8 mouse cellular contexts compared by ENCODE assay signal in the genomic region with DNA sequence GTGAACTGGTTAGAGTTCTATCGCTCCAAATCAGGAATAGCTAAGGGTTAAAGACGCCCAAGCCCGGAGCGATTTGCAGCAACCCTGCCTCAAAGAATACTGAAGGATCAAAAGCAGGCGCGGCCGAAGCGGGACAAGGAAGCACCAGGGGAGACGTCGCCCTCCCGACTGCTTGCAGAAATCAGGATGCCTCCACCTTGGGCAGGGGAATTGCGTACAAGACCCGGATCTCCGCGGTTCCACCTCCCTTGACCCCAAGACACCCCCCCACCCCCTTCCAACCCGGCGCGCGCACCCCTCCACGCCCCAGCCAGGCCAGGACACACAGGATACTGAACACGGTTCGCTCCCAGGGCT. TPM values are rescaled to one million over a fixed set of nuclear protein-coding genes. Genes with fewer than 3 reads are reported as not detected.
DNase-seq lines count a peak whose midpoint lies in the region; ATAC-seq and TF ChIP-seq lines count a peak whose summit lies in the region.

No protein-coding gene starts in this region.

- H3K36me3 ChIP-seq in heart, postnatal 0 days (replicated peaks; ENCODE audit: control insufficient read depth, insufficient read depth, low read length), result no peaks in the 10 kb centered on the region
- H3K36me3 ChIP-seq in ES-E14 (ENCODE audit: control insufficient read depth, insufficient read depth, low read length, poor library complexity, severe bottlenecking), result no peaks in the 10 kb centered on the region
- H3K36me3 ChIP-seq in forebrain, embryonic 10.5 days (replicated peaks), result peaks cover 7% of the 10 kb centered on the region; the same call in 1 of the 2 replicates
- no peaks in the 10 kb centered on the region for H3K36me3 ChIP-seq in liver, adult 2 months (ENCODE audit: control insufficient read depth, insufficient read depth, low read length)
- H3K36me3 ChIP-seq in stomach, postnatal 0 days (ENCODE audit: control insufficient read depth, insufficient read depth, low read length), result no peaks in the 10 kb centered on the region

- no peak for TF ChIP-seq CTCF in heart, postnatal 0 days (IDR thresholded peaks at IDR 0.05; ENCODE audit: low read depth)
- no peak for TF ChIP-seq CTCF in liver, adult 2 months (IDR thresholded peaks at IDR 0.05; ENCODE audit: low read depth, low read length)
- no peak for TF ChIP-seq CTCF in stomach, postnatal 0 days (IDR thresholded peaks at IDR 0.05; ENCODE audit: low read depth)

- H3K27me3 ChIP-seq in heart, postnatal 0 days (ENCODE audit: control insufficient read depth, insufficient read depth, low read length), result no peaks in the 10 kb centered on the region
- peaks cover 6% of the 10 kb centered on the region; the same call in 1 of the 2 replicates for H3K27me3 ChIP-seq in forebrain, embryonic 10.5 days (ENCODE audit: poor library complexity, severe bottlenecking)
- H3K27me3 ChIP-seq in liver, adult 2 months (ENCODE audit: control insufficient read depth, insufficient read depth, low read length), result no peaks in the 10 kb centered on the region
- H3K27me3 ChIP-seq in stomach, postnatal 0 days (ENCODE audit: control insufficient read depth, insufficient read depth, low read length), result no peaks in the 10 kb centered on the region

- no peak for DNase-seq in heart, postnatal 0 days (ENCODE audit: low spot score)
- DNase-seq in heart, adult 18-20 months, result no peak
- DNase-seq in ES-E14 (ENCODE audit: low read depth, low spot score), result peak; percentile 68
- DNase-seq in forebrain, embryonic 10.5 days (ENCODE audit: extremely low spot score, low spot score), result no peak
- no peak for DNase-seq in liver, adult 2 months (ENCODE audit: extremely low read depth, low read depth, low spot score)
- DNase-seq in stomach, postnatal 0 days (ENCODE audit: low spot score), result no peak
- no peak for DNase-seq in urinary bladder, postnatal 14 days (ENCODE audit: low spot score)
- DNase-seq in retina, postnatal 1 day, result no peak

- no peak for ATAC-seq in heart, postnatal 0 days (ENCODE audit: insufficient read depth, low read depth)
- no peak; the same call in 1 of the 2 replicates for ATAC-seq in stomach, postnatal 0 days (ENCODE audit: low FRiP score, low TSS enrichment)

- no peaks in the 10 kb centered on the region for H3K9me3 ChIP-seq in heart, postnatal 0 days (replicated peaks; ENCODE audit: control insufficient read depth, low read length)
- H3K9me3 ChIP-seq in ES-E14 (ENCODE audit: control insufficient read depth, insufficient read depth, low read depth, low read length), result no peaks in the 10 kb centered on the region
- H3K9me3 ChIP-seq in forebrain, embryonic 10.5 days, result no peaks in the 10 kb centered on the region
- H3K9me3 ChIP-seq in stomach, postnatal 0 days (ENCODE audit: control insufficient read depth, low read length), result no peaks in the 10 kb centered on the region

- peak overlapping the region; percentile 74 for H3K4me3 ChIP-seq in heart, postnatal 0 days (ENCODE audit: low read depth, low read length)
- peak overlapping the region; percentile 73 to 90 for H3K4me3 ChIP-seq in ES-E14 (ENCODE audit: insufficient read depth in 1 of 2, low read depth in 1 of 2, low read length in 2 of 2, poor library complexity in 1 of 2, severe bottlenecking in 1 of 2)
- peak overlapping the region; percentile 73 for H3K4me3 ChIP-seq in forebrain, embryonic 10.5 days
- H3K4me3 ChIP-seq in liver, adult 2 months (ENCODE audit: insufficient read depth, low read depth, low read length), result peak overlapping the region; percentile 75
- peak overlapping the region; percentile 71 for H3K4me3 ChIP-seq in stomach, postnatal 0 days (ENCODE audit: low read depth, low read length)

- TF ChIP-seq POLR2A in liver, adult 2 months (IDR thresholded peaks at IDR 0.05; ENCODE audit: extremely low read depth, insufficient read depth, low read length), result no peak

- peak overlapping the region; percentile 82 for H3K9ac ChIP-seq in heart, postnatal 0 days (replicated peaks; ENCODE audit: low read depth, low read length)
- peak overlapping the region; percentile 90 for H3K9ac ChIP-seq in ES-E14 (ENCODE audit: insufficient read depth, low read depth, low read length, poor library complexity, severe bottlenecking)
- peak overlapping the region; percentile 83 for H3K9ac ChIP-seq in liver, adult 2 months (ENCODE audit: low read depth, low read length)
- H3K9ac ChIP-seq in stomach, postnatal 0 days (ENCODE audit: low read length), result peak overlapping the region; percentile 79

- in situ Hi-C loops in ES-E14 (cut with MboI; ENCODE audit: low sequenced_read_pairs in 2 of 2, unreplicated experiment in 2 of 2), result no loop called here

- WGBS in heart, postnatal 0 days, result under 1% methylated on average over 22 of the region's 22 CpGs
- 0% methylated on average over 22 of the region's 22 CpGs for WGBS in forebrain, embryonic 10.5 days
- WGBS in liver, adult 2 months, result under 1% methylated on average over 22 of the region's 22 CpGs
- under 1% methylated on average over 22 of the region's 22 CpGs for WGBS in stomach, postnatal 0 days

- peak overlapping the region; percentile 75 for H3K4me2 ChIP-seq in heart, postnatal 0 days (ENCODE audit: low read depth, low read length)
- peak overlapping the region; percentile 64 for H3K4me2 ChIP-seq in stomach, postnatal 0 days (replicated peaks; ENCODE audit: low read depth)

- H3K4me1 ChIP-seq in heart, postnatal 0 days (ENCODE audit: control insufficient read depth, insufficient read depth), result peaks cover 29% of the 10 kb centered on the region
- H3K4me1 ChIP-seq in ES-E14 (ENCODE audit: control insufficient read depth in 2 of 2, insufficient read depth in 2 of 2, low read length in 2 of 2, poor library complexity in 1 of 2), result peaks cover 3 to 9% of the 10 kb centered on the region in 2 experiments; a peak in 2 of 4 replicates
- H3K4me1 ChIP-seq in forebrain, embryonic 10.5 days, result peaks cover 35% of the 10 kb centered on the region
- H3K4me1 ChIP-seq in liver, adult 2 months (ENCODE audit: control insufficient read depth, insufficient read depth, low read length), result peaks cover 14% of the 10 kb centered on the region
- H3K4me1 ChIP-seq in stomach, postnatal 0 days (replicated peaks; ENCODE audit: control insufficient read depth, insufficient read depth), result peaks cover 5% of the 10 kb centered on the region

- no peak for TF ChIP-seq EP300 in heart, postnatal 0 days (IDR thresholded peaks at IDR 0.05; ENCODE audit: low read depth)
- no peak for TF ChIP-seq EP300 in stomach, postnatal 0 days (optimal IDR thresholded peaks at IDR 0.05)

- H3K79me2 ChIP-seq in liver, adult 2 months (ENCODE audit: control insufficient read depth, insufficient read depth, low read length), result peaks cover 3% of the 10 kb centered on the region; the same call in 1 of the 2 replicates

- H3K27ac ChIP-seq in heart, postnatal 0 days (ENCODE audit: low read depth), result peak overlapping the region; percentile 91
- H3K27ac ChIP-seq in ES-E14 (ENCODE audit: insufficient read depth, low read depth, low read length, poor library complexity, severe bottlenecking), result peak overlapping the region; percentile 82
- H3K27ac ChIP-seq in forebrain, embryonic 10.5 days, result peak overlapping the region; percentile 95
- peak overlapping the region; percentile 71 for H3K27ac ChIP-seq in liver, adult 2 months (replicated peaks; ENCODE audit: insufficient read depth, low read depth, low read length)
- peak overlapping the region; percentile 95 for H3K27ac ChIP-seq in stomach, postnatal 0 days (replicated peaks)

TF ChIP-seq in ES-E14, 5 proteins besides CTCF, POLR2A, EP300 and RAD21:
- TF ChIP-seq CHD2 (IDR thresholded peaks at IDR 0.05; ENCODE audit: low read depth, low read length) (no peak), HCFC1 (IDR thresholded peaks at IDR 0.05; ENCODE audit: borderline replicate concordance, insufficient read depth, low read length) (no peak; the same call in 1 of the 2 replicates), ZC3H11A (IDR thresholded peaks at IDR 0.05; ENCODE audit: borderline replicate concordance, low read depth, low read length) (no peak)

RNA-seq across cellular contexts. Expression of gene Sptssa, which starts 0.4 kb away (rescaled TPM):
- 42.4 and 59.6 TPM in 2 replicates for total RNA-seq in heart, postnatal 0 days (2014; rRNA removed; ENCODE audit: low replicate concordance)
- 150 and 160 TPM in 2 replicates for polyA plus RNA-seq in heart, postnatal 0 days (2015; fragmentation: Nextera tagmentation; extraction: Ambion mirVana)
- total RNA-seq in heart, adult 18-20 months (2021), result 10 to 100 TPM; 32.0 to 32.6 TPM
- 14.3 and 23.7 TPM in 2 replicates for total RNA-seq in ES-E14 (2012; rRNA removed)
- 163 and 165 TPM in 2 replicates for polyA plus RNA-seq in forebrain, embryonic 10.5 days (2016; fragmentation: Nextera tagmentation; extraction: Ambion mirVana)
- 70.2 and 86.3 TPM in 2 replicates for total RNA-seq in liver, adult 2 months (2014; rRNA removed)
- polyA plus RNA-seq in liver, adult 2 months (2012; rRNA removed), result 98.6 and 102 TPM in 2 replicates
- 163 and 168 TPM in 2 replicates for polyA plus RNA-seq in stomach, postnatal 0 days (2015; fragmentation: Nextera tagmentation; extraction: Ambion mirVana)

RNA-seq across cellular contexts. Expression of gene Eapp, which starts 39.7 kb away (rescaled TPM):
- total RNA-seq in heart, postnatal 0 days (2014; rRNA removed; ENCODE audit: low replicate concordance), result 4.4 and 16.7 TPM in 2 replicates
- polyA plus RNA-seq in heart, postnatal 0 days (2015; fragmentation: Nextera tagmentation; extraction: Ambion mirVana), result 61.4 and 61.6 TPM in 2 replicates
- total RNA-seq in heart, adult 18-20 months (2021), result 10 to 100 TPM; 25.1 to 27.3 TPM
- 31.3 and 37.8 TPM in 2 replicates for total RNA-seq in ES-E14 (2012; rRNA removed)
- 69.7 and 74.0 TPM in 2 replicates for polyA plus RNA-seq in forebrain, embryonic 10.5 days (2016; fragmentation: Nextera tagmentation; extraction: Ambion mirVana)
- 12.4 and 17.1 TPM in 2 replicates for total RNA-seq in liver, adult 2 months (2014; rRNA removed)
- polyA plus RNA-seq in liver, adult 2 months (2012; rRNA removed), result 15.9 and 24.6 TPM in 2 replicates
- polyA plus RNA-seq in stomach, postnatal 0 days (2015; fragmentation: Nextera tagmentation; extraction: Ambion mirVana), result 63.9 and 66.0 TPM in 2 replicates
